Mouse (Mus musculus) G1E (cell line): ENCODE results near the gene Tnfrsf13c. TPM values are rescaled to one million over a fixed set of nuclear protein-coding genes. Genes with fewer than 3 reads are reported as not detected.

Experiments
- ATAC-seq: 2 replicates; pipeline ENCODE4 v1.8.0; 2016; ENCODE audit warnings: mild to moderate bottlenecking; ENCODE audit not compliant: insufficient number of reproducible peaks, poor library complexity, low FRiP score, severe bottlenecking; ENCODE audit errors: extremely low read depth
- DNase-seq: peaks from one replicate; pipeline ENCODE4 v3.0.0; 2012; ENCODE audit warnings: low spot score
- H3K27me3 ChIP-seq: 2 replicates; pipeline ENCODE4 v1.6.1; 2012; ENCODE audit warnings: mild to moderate bottlenecking, low read length, inconsistent platforms; ENCODE audit not compliant: insufficient read depth
- H3K36me3 ChIP-seq: replicated peaks from 2 replicates; pipeline ENCODE3; 2012; ENCODE audit warnings: mild to moderate bottlenecking, inconsistent platforms
- H3K4me1 ChIP-seq: 2 replicates; pipeline ENCODE4 v1.6.1; 2012; ENCODE audit warnings: low read depth, low read length, inconsistent platforms, mixed read lengths; ENCODE audit not compliant: insufficient read depth
- H3K4me3 ChIP-seq: 2 replicates; pipeline ENCODE4 v1.5.1; 2012; ENCODE audit warnings: low read depth, mild to moderate bottlenecking, inconsistent platforms, low read length, moderate library complexity, mixed read lengths
- H3K9me3 ChIP-seq: replicated peaks from 2 replicates; pipeline ENCODE4 v1.6.1; 2012; ENCODE audit warnings: inconsistent platforms
- CTCF ChIP-seq: IDR thresholded peaks from 2 replicates; pipeline ENCODE4 v1.5.1; 2012; ENCODE audit warnings: low read depth, low read length, inconsistent platforms, mixed read lengths
- GATA1 ChIP-seq: IDR thresholded peaks from 2 replicates; pipeline ENCODE4 v1.6.1; 2012; ENCODE audit warnings: borderline replicate concordance, low read length, inconsistent platforms, mixed read lengths
- GATA2 ChIP-seq: IDR thresholded peaks from 2 replicates; pipeline ENCODE4 v1.6.1; 2012; ENCODE audit warnings: low read depth, low read length, inconsistent platforms, borderline replicate concordance
- POLR2AphosphoS5 ChIP-seq: IDR thresholded peaks from 2 replicates; pipeline ENCODE4 v1.6.1; 2012; ENCODE audit warnings: low read depth, low read length, inconsistent platforms; ENCODE audit not compliant: insufficient replicate concordance
- TAL1 ChIP-seq: conservative IDR thresholded peaks from 2 replicates; pipeline ENCODE4 v1.6.1; 2012; ENCODE audit warnings: low read depth, low read length, inconsistent platforms, mixed read lengths
- polyA plus RNA-seq: library from polyadenylated mRNA; stranded (reverse); fragments of >175 nt; gene quantifications from 2 replicates; pipeline ENCODE4 v1.2.3, GENCODE M21; 2012
- total RNA-seq, 2 experiments: library from RNA; stranded (forward) in 1 of 2; stranded (reverse) in 1 of 2; fragments of 200-1000 nt in 1 of 2; fragments of >200 nt in 1 of 2; fragmentation: Nextera tagmentation in 1 of 2; gene quantifications; 2 replicates each; pipeline ENCODE4 v1.2.3; 2014 to 2017

Gene Tnfrsf13c
- total and polyA plus RNA-seq, 3 experiments, result 0.65 to 1.6 (median 0.71) TPM

GRCm38 (mm10) chr15:82210801-82211200 is 13.4 kb downstream of the Tnfrsf13c start:
- Histone ChIP-seq H3K4me1 (no peaks in the 10 kb centered on the region), H3K36me3 (peaks cover 40% of the 10 kb centered on the region), H3K9me3 (peaks cover 31% of the 10 kb centered on the region), H3K27me3 (peaks cover 48% of the 10 kb centered on the region), H3K4me3 (no peak overlapping the region)
- TF ChIP-seq TAL1 (no peak), CTCF (no peak), POLR2AphosphoS5 (no peak), GATA2 (no peak), GATA1 (no peak)
- DNase-seq (no peak), ATAC-seq (no peak)

- no peak for DNase-seq
- Histone ChIP-seq H3K9me3 (peaks cover 31% of the 10 kb centered on the region), H3K36me3 (peaks cover 54% of the 10 kb centered on the region), H3K27me3 (peaks cover 35% of the 10 kb centered on the region), H3K4me3 (no peak overlapping the region), H3K4me1 (no peaks in the 10 kb centered on the region)
- ATAC-seq, result no peak
- TF ChIP-seq GATA1 (no peak), CTCF (no peak), TAL1 (no peak), POLR2AphosphoS5 (no peak), GATA2 (no peak)
Measured at GRCm38 (mm10) chr15:82209295-82210050, 14.7 kb downstream of the Tnfrsf13c start.

- ATAC-seq (no peak), DNase-seq (no peak)
- TF ChIP-seq POLR2AphosphoS5, result no peak
- TF ChIP-seq TAL1, result no peak
- no peak for TF ChIP-seq GATA1
- TF ChIP-seq CTCF, result no peak
- TF ChIP-seq GATA2, result no peak
- no peaks in the 10 kb centered on the region for H3K4me1 ChIP-seq
- peaks cover 65% of the 10 kb centered on the region for H3K36me3 ChIP-seq
- peaks cover 28% of the 10 kb centered on the region for H3K27me3 ChIP-seq
- H3K9me3 ChIP-seq, result peaks cover 31% of the 10 kb centered on the region
- no peak overlapping the region for H3K4me3 ChIP-seq
Measured at GRCm38 (mm10) chr15:82208307-82208706, 15.9 kb downstream of the Tnfrsf13c start.

GRCm38 (mm10) chr15:82207504-82208219 is 16.5 kb downstream of the Tnfrsf13c start:
- Histone ChIP-seq H3K27me3 (peaks cover 21% of the 10 kb centered on the region), H3K9me3 (peaks cover 26% of the 10 kb centered on the region), H3K36me3 (peaks cover 72% of the 10 kb centered on the region), H3K4me1 (no peaks in the 10 kb centered on the region), H3K4me3 (no peak overlapping the region)
- DNase-seq, result no peak
- no peak for ATAC-seq
- TF ChIP-seq GATA2 (no peak), GATA1 (no peak), CTCF (no peak), POLR2AphosphoS5 (no peak), TAL1 (no peak)

GRCm38 (mm10) chr15:82207105-82207459 is 17.1 kb downstream of the Tnfrsf13c start:
- Histone ChIP-seq H3K9me3 (peaks cover 20% of the 10 kb centered on the region), H3K27me3 (peaks cover 16% of the 10 kb centered on the region), H3K36me3 (peaks cover 77% of the 10 kb centered on the region), H3K4me3 (no peak overlapping the region), H3K4me1 (no peaks in the 10 kb centered on the region)
- no peak for DNase-seq
- no peak for ATAC-seq
- no peak for TF ChIP-seq GATA1
- TF ChIP-seq GATA2, result no peak
- TF ChIP-seq CTCF, result no peak
- TF ChIP-seq POLR2AphosphoS5, result no peak
- no peak for TF ChIP-seq TAL1

- ATAC-seq, result no peak
- Histone ChIP-seq H3K4me3 (no peak overlapping the region), H3K27me3 (peaks cover 10% of the 10 kb centered on the region), H3K36me3 (peaks cover 83% of the 10 kb centered on the region), H3K9me3 (peaks cover 15% of the 10 kb centered on the region), H3K4me1 (no peaks in the 10 kb centered on the region)
- TF ChIP-seq POLR2AphosphoS5 (no peak), TAL1 (no peak), CTCF (no peak), GATA2 (no peak), GATA1 (no peak)
- no peak for DNase-seq
Measured at GRCm38 (mm10) chr15:82206365-82207104, 17.6 kb downstream of the Tnfrsf13c start.
